Comparison of ENCODE assay signal across 9 mouse cellular contexts in the genomic region with DNA sequence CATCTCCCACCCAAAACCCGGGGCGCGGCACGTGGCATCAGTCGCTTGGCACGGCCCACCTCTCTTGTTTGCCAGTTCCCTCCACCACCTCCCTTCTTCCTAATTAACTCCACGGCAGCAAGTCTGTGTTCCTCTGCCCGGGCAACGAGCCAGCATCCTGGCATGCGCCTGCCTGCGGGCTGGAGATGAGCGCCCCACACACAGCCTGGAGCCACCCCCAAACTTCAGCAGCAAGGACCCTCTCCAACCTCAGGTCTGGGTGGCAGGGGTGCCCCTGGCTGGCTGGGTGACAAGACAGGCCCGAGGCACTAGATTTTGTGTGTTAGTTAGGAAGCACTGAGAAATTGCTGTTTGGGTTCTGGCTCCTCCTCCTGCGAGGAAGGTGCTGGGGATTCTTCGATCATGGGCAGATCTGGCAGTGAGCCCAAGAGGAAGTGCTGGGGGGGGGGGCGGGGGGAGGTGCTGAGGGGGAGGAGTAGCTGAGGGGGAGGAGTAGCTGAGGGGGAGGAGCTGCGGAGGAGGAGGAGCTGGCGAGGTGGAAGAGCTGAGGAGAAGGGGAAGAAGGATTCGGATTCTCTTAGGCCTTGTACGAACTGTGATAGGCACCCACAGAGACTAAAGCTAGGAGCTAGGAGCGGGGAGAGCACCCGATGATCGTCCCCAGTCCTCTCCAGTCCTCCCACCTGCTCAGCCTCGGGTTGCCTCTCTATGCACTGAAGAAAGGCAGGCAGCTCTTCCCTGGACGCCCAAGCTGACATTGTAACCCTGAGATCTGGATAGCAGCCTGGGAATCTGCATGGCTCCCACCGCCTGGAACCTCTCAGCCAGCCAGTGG. TPM values are rescaled to one million over a fixed set of nuclear protein-coding genes. Genes with fewer than 3 reads are reported as not detected.
DNase-seq lines count a peak whose midpoint lies in the region; ATAC-seq lines count a peak whose summit lies in the region.
"Had no signal": no experiment of that assay in that cellular context is flagged by ENCODE, and none has a peak within 500 bp of the region (broad histone marks: within the 10 kb centered on the region; RNA-seq: fewer than 3 reads in every experiment).

No protein-coding gene starts in this region.

- H3K4me3 ChIP-seq in megakaryocyte, embryonic 14.5 days (replicated peaks) = peak overlapping the region; percentile 83

- peak; percentile 43 for ATAC-seq in inflammation-experienced regulatory T-cells, adult 6 months

- H3K27me3 ChIP-seq in megakaryocyte, embryonic 14.5 days (replicated peaks) = peaks cover 84% of the 10 kb centered on the region

- no peaks in the 10 kb centered on the region for H3K36me3 ChIP-seq in megakaryocyte, embryonic 14.5 days (replicated peaks; ENCODE audit: low read length)

- peak; percentile 57 for DNase-seq in NIH3T3 (ENCODE audit: low read depth)
- DNase-seq in cerebellum, postnatal 25 days = peak; percentile 96 to 97
- DNase-seq in gastrocnemius, postnatal 10 days = peak; percentile 79
- peak; percentile 86 to 90 for DNase-seq in left cerebral cortex, adult 8-10 months (ENCODE audit: low spot score in 2 of 2)
- peak; percentile 97 for DNase-seq in right cerebral cortex, postnatal 10 days (ENCODE audit: low spot score in 2 of 2)
- DNase-seq in urinary bladder, postnatal 14 days (ENCODE audit: low spot score) = peak; percentile 81

- H3K4me1 ChIP-seq in megakaryocyte, embryonic 14.5 days = peaks cover 13% of the 10 kb centered on the region

- H3K9me3 ChIP-seq in megakaryocyte, embryonic 14.5 days = peaks cover 16% of the 10 kb centered on the region

RNA-seq across cellular contexts. Expression of gene Gm11733, which starts 1.3 kb away (rescaled TPM):
- total RNA-seq in gastrocnemius, postnatal 10 days (2021) = not detected
- polyA plus RNA-seq in inflammation-experienced regulatory T-cells, adult 6 months (2017; shearing (Covaris generic)) = not detected
- under 1 TPM in 3 of 4 experiments, not detected in 1; 0.14 to 0.26 (median 0.16) TPM for total RNA-seq in left cerebral cortex, adult 8-10 months (2022)
- not detected in 2 replicates for polyA plus RNA-seq in megakaryocyte, embryonic 14.5 days (2012; ENCODE audit: insufficient read depth, low replicate concordance)
- polyA plus RNA-seq: liver, embryonic 14.5 days had no signal

Comparison
In these comparisons a context has a peak if more than half of its experiments do, and no peak if none do; other contexts are left out.
1. Peak in every context shown above with its lines: DNase-seq, ATAC-seq and H3K4me3 ChIP-seq.